Mouse (Mus musculus): ENCODE data around the gene Dnah7c.

Dnah7c gene

DNA sequence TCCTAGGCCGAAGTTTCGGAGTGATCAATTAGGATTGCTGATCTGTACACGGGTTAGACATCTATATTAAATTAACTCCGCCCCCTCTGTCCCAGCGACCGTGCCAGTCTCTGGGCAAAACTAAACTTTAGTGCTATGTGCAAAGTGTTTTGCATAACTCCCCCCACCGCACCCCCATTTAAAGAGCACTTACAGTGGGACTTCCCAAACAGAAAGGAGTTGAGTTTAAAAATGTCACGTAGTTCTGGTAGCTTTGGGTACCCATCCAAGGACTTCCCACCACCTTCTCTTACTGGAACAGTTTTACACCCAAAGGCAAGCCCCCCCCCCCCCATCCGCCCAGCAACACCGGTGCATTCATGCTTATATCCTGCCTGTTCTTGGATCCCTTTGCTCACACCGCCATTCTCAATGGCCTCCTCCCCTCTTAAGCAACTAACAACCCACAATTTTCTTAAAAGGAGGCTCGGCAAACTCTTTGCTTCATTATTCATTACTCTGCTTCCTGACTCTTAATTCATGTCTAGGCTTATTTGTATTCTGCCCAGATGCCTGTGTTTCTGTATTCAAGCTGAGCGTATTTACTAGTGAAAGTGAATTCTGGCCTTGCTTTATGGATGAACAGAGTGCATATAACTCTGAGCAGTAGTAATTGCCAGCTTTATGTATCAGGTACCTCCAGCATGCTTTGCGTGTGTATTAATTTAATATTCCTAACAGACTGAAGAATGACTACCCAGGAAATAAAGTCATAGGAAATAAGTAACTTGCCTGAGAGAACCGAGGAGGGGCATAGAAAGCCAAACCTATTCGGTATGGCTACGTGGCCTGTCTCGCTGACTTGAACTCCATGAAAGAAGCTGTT is 428.9 kb downstream of the Dnah7c start:
- peak; percentile 65 for DNase-seq (ENCODE audit: low spot score)

DNA sequence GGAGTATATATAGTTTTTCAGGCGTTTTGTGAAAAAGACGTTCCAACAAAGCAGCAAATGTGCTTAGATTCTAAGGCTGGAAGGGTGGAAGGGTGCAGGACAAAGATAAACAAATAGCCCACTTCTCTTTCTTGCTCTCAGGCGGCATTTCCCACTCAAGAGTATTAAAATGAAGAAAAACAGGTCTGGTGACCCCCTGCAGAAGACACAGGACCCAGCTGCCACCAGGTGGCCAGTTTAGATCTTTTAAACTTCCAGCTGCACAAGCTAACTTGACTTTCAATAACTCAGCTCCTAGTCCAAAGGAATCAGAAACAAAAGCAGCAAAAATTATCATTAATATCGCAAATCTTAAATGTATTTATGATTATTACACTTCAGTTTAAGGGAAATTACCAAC is 431.1 kb downstream of the Dnah7c start:
- DNase-seq (ENCODE audit: low spot score) = no peak

Data from layer of hippocampus, adult 9-10 months (tissue).